Mouse (Mus musculus) forebrain, embryonic 16.5 days (tissue): ENCODE results near the gene Gm20388. TPM values are rescaled to one million over a fixed set of nuclear protein-coding genes. Genes with fewer than 3 reads are reported as not detected.

Experiments used
- ATAC-seq: fragments of 200-750 bp; cut with Nextera tagmentation; 2 replicates; pipeline ENCODE4 v1.8.0; 2017; ENCODE audit warnings: mild to moderate bottlenecking, moderate library complexity
- H3K27ac ChIP-seq: fragments of 300-500 bp; sonication (generic); 2 replicates; pipeline ENCODE4 v1.5.1; 2014; ENCODE audit warnings: low read length, control low read depth
- H3K27me3 ChIP-seq: fragments of 300-500 bp; sonication (generic); replicated peaks from 2 replicates; pipeline ENCODE4 v1.6.1; 2014; ENCODE audit warnings: low read length; ENCODE audit not compliant: control insufficient read depth, insufficient read depth
- H3K36me3 ChIP-seq: fragments of 300-500 bp; sonication (generic); 2 replicates; pipeline ENCODE4 v1.6.1; 2014; ENCODE audit not compliant: control insufficient read depth, insufficient read depth
- H3K4me1 ChIP-seq: fragments of 300-500 bp; sonication (generic); replicated peaks from 2 replicates; pipeline ENCODE4 v1.6.1; 2014; ENCODE audit warnings: low read length; ENCODE audit not compliant: control insufficient read depth, insufficient read depth
- H3K4me2 ChIP-seq: fragments of 300-500 bp; sonication (generic); 2 replicates; pipeline ENCODE4 v1.6.1; 2014; ENCODE audit warnings: mild to moderate bottlenecking, low read length, control low read depth
- H3K4me3 ChIP-seq: fragments of 300-500 bp; sonication (generic); replicated peaks from 2 replicates; pipeline ENCODE4 v1.5.1; 2014; ENCODE audit warnings: mild to moderate bottlenecking, low read length, control low read depth
- H3K9ac ChIP-seq: fragments of 300-500 bp; sonication (generic); replicated peaks from 2 replicates; pipeline ENCODE4 v1.6.1; 2014; ENCODE audit warnings: low read depth, low read length, control low read depth
- H3K9me3 ChIP-seq: fragments of 300-500 bp; sonication (generic); 2 replicates; pipeline ENCODE4 v1.6.1; 2016; ENCODE audit warnings: low read length; ENCODE audit not compliant: control insufficient read depth
- WGBS: fragments of 180-500 bp; shearing (Covaris S2); extraction: QIAGEN DNeasy Blood & Tissue Kit; methylation state at CpG from one replicate; pipeline ENCODE4 v1.1.7; 2014; 5-methylcytosine and 5-hydroxymethylcytosine counted together
- polyA plus RNA-seq: library from polyadenylated mRNA; unstranded; fragments of >200 nt; fragmentation: Nextera tagmentation; extraction: Ambion mirVana; gene quantifications from 2 replicates; pipeline ENCODE4 v1.2.1, GENCODE M21; 2015

The Gm20388 gene
- polyA plus RNA-seq, 1 experiment from 2014 or later, result 4.7 TPM

- no peak overlapping the region for H3K4me3 ChIP-seq
- H3K4me2 ChIP-seq, result no peak overlapping the region
- ATAC-seq, result no peak
- H3K9me3 ChIP-seq, result no peaks in the 10 kb centered on the region
- no peak overlapping the region for H3K9ac ChIP-seq
- peaks cover 23% of the 10 kb centered on the region for H3K4me1 ChIP-seq
- H3K36me3 ChIP-seq, result no peaks in the 10 kb centered on the region
- no peaks in the 10 kb centered on the region for H3K27me3 ChIP-seq
- H3K27ac ChIP-seq, result no peak overlapping the region
- 50% methylated on average over 13 of the region's 13 CpGs for WGBS
These were observed 4271.6 kb downstream of the Gm20388 start for GRCm38 (mm10) chr8:124182224-124182623.

- peaks cover 23% of the 10 kb centered on the region for H3K4me1 ChIP-seq
- H3K4me2 ChIP-seq, result no peak overlapping the region
- no peak overlapping the region for H3K27ac ChIP-seq
- H3K27me3 ChIP-seq, result no peaks in the 10 kb centered on the region
- no peak overlapping the region for H3K4me3 ChIP-seq
- ATAC-seq, result peak; percentile 74
- H3K36me3 ChIP-seq, result no peaks in the 10 kb centered on the region
- no peak overlapping the region for H3K9ac ChIP-seq
- no peaks in the 10 kb centered on the region for H3K9me3 ChIP-seq
- WGBS, result 55% methylated on average over 3 of the region's 3 CpGs
These were observed 4273.4 kb downstream of the Gm20388 start for GRCm38 (mm10) chr8:124184078-124184477.

- ATAC-seq, result peak; percentile 45
- Histone ChIP-seq H3K4me3 (no peak overlapping the region), H3K4me1 (peaks cover 23% of the 10 kb centered on the region), H3K9ac (no peak overlapping the region), H3K4me2 (no peak overlapping the region), H3K27me3 (no peaks in the 10 kb centered on the region), H3K27ac (no peak overlapping the region), H3K36me3 (no peaks in the 10 kb centered on the region), H3K9me3 (no peaks in the 10 kb centered on the region)
- 35% methylated on average over 2 of the region's 2 CpGs for WGBS
These were observed 4273.9 kb downstream of the Gm20388 start for GRCm38 (mm10) chr8:124184507-124184906.

- Histone ChIP-seq H3K4me2 (no peak overlapping the region), H3K36me3 (no peaks in the 10 kb centered on the region), H3K9me3 (no peaks in the 10 kb centered on the region), H3K9ac (no peak overlapping the region), H3K27me3 (no peaks in the 10 kb centered on the region), H3K4me1 (peaks cover 23% of the 10 kb centered on the region), H3K27ac (no peak overlapping the region; the same call in 1 of the 2 replicates), H3K4me3 (no peak overlapping the region)
- 64% methylated on average over 6 of the region's 6 CpGs for WGBS
- no peak for ATAC-seq
These were observed 4274.4 kb downstream of the Gm20388 start for GRCm38 (mm10) chr8:124185081-124185480.

- no peak overlapping the region for H3K4me2 ChIP-seq
- H3K36me3 ChIP-seq, result no peaks in the 10 kb centered on the region
- H3K9me3 ChIP-seq, result no peaks in the 10 kb centered on the region
- H3K27me3 ChIP-seq, result no peaks in the 10 kb centered on the region
- peaks cover 7% of the 10 kb centered on the region for H3K4me1 ChIP-seq
- no peak overlapping the region for H3K27ac ChIP-seq
- ATAC-seq, result no peak
- H3K4me3 ChIP-seq, result no peak overlapping the region
- no peak overlapping the region for H3K9ac ChIP-seq
- 80% methylated on average over 7 of the region's 7 CpGs for WGBS
These were observed 4279.7 kb downstream of the Gm20388 start for GRCm38 (mm10) chr8:124190388-124190787.

GRCm38 (mm10) chr8:124192242-124192641 is 4281.6 kb downstream of the Gm20388 start:
- no peak overlapping the region for H3K4me2 ChIP-seq
- ATAC-seq, result no peak

GRCm38 (mm10) chr8:124192976-124193375 is 4282.3 kb downstream of the Gm20388 start:
- 81% methylated on average over 10 of the region's 10 CpGs for WGBS

More at GRCm38 (mm10) chr8:124192242-124192641, 4281.6 kb downstream of the Gm20388 start:
- peaks cover 12% of the 10 kb centered on the region for H3K4me1 ChIP-seq
- no peak overlapping the region for H3K9ac ChIP-seq
- no peaks in the 10 kb centered on the region for H3K36me3 ChIP-seq
- no peaks in the 10 kb centered on the region for H3K9me3 ChIP-seq
- H3K27me3 ChIP-seq, result no peaks in the 10 kb centered on the region
- no peak overlapping the region for H3K4me3 ChIP-seq
- H3K27ac ChIP-seq, result peak overlapping the region; percentile 37; the same call in 1 of the 2 replicates
- WGBS, result 49% methylated on average over 4 of the region's 4 CpGs

GRCm38 (mm10) chr8:124193992-124194391 is 4283.4 kb downstream of the Gm20388 start:
- Histone ChIP-seq H3K27ac (no peak overlapping the region), H3K9ac (no peak overlapping the region), H3K27me3 (no peaks in the 10 kb centered on the region), H3K4me3 (no peak overlapping the region), H3K36me3 (no peaks in the 10 kb centered on the region), H3K4me1 (peaks cover 12% of the 10 kb centered on the region), H3K9me3 (no peaks in the 10 kb centered on the region), H3K4me2 (no peak overlapping the region)
- ATAC-seq, result peak; percentile 18; the same call in 1 of the 2 replicates
- 67% methylated on average over 5 of the region's 5 CpGs for WGBS

More at GRCm38 (mm10) chr8:124192976-124193375, 4282.3 kb downstream of the Gm20388 start:
- Histone ChIP-seq H3K27ac (no peak overlapping the region), H3K4me1 (peaks cover 12% of the 10 kb centered on the region), H3K4me2 (no peak overlapping the region), H3K9me3 (no peaks in the 10 kb centered on the region), H3K4me3 (no peak overlapping the region), H3K9ac (no peak overlapping the region), H3K27me3 (no peaks in the 10 kb centered on the region), H3K36me3 (no peaks in the 10 kb centered on the region)
- no peak for ATAC-seq

- ATAC-seq, result no peak
- Histone ChIP-seq H3K4me2 (no peak overlapping the region), H3K36me3 (no peaks in the 10 kb centered on the region), H3K27me3 (no peaks in the 10 kb centered on the region), H3K4me1 (peaks cover 12% of the 10 kb centered on the region), H3K9me3 (no peaks in the 10 kb centered on the region), H3K9ac (no peak overlapping the region; the same call in 1 of the 2 replicates), H3K4me3 (no peak overlapping the region), H3K27ac (no peak overlapping the region)
- 69% methylated on average over 5 of the region's 5 CpGs for WGBS
These were observed 4285.6 kb downstream of the Gm20388 start for GRCm38 (mm10) chr8:124196195-124196594.

GRCm38 (mm10) chr8:124196797-124197196 is 4286.2 kb downstream of the Gm20388 start:
- Histone ChIP-seq H3K9me3 (no peaks in the 10 kb centered on the region), H3K4me2 (no peak overlapping the region), H3K27ac (no peak overlapping the region), H3K9ac (no peak overlapping the region), H3K4me1 (peaks cover 12% of the 10 kb centered on the region), H3K27me3 (no peaks in the 10 kb centered on the region), H3K4me3 (no peak overlapping the region), H3K36me3 (no peaks in the 10 kb centered on the region)
- ATAC-seq, result no peak
- WGBS, result 46% methylated on average over 5 of the region's 5 CpGs
